Mouse (Mus musculus) midbrain, embryonic 13.5 days (tissue): Measurements from ENCODE around the gene 1700011M02Rik. TPM values are rescaled to one million over a fixed set of nuclear protein-coding genes. Genes with fewer than 3 reads are reported as not detected.

ENCODE experiments used
- polyA plus RNA-seq: library from polyadenylated mRNA; unstranded; fragments of >200 nt; fragmentation: Nextera tagmentation; extraction: Ambion mirVana; gene quantifications from 2 replicates; pipeline ENCODE4 v1.2.1, GENCODE M21; 2015

Gene 1700011M02Rik
- polyA plus RNA-seq, 1 experiment from 2014 or later, result not detected

Other genes with a start within 250 kb of the 1700011M02Rik start
- gene Gm3880, start 221.9 kb upstream of the 1700011M02Rik start, polyA plus RNA-seq, result not detected in 2 replicates
- not detected in 2 replicates for gene Gm9112, start 201.3 kb upstream of the 1700011M02Rik start, polyA plus RNA-seq
- not detected in 2 replicates for gene Dmrtc1b, start 201.0 kb upstream of the 1700011M02Rik start, polyA plus RNA-seq
- not detected in 2 replicates for gene Dmrtc1c1, start 105.9 kb upstream of the 1700011M02Rik start, polyA plus RNA-seq
- gene Dmrtc1c2, start 54.3 kb upstream of the 1700011M02Rik start, polyA plus RNA-seq, result not detected in 2 replicates
- gene 1700031F05Rik, start 40.9 kb upstream of the 1700011M02Rik start, polyA plus RNA-seq, result not detected in 2 replicates
- 1.1 and 2.0 TPM in 2 replicates for gene Dmrtc1a, start 218 bp upstream of the 1700011M02Rik start, polyA plus RNA-seq
- gene 1700018G05Rik, start 19.5 kb downstream of the 1700011M02Rik start, polyA plus RNA-seq, result not detected in 2 replicates